Mouse (Mus musculus) midbrain, embryonic 14.5 days (tissue): ENCODE measurements at regions not wholly inside any gene's neighbourhood (a gene's known extent, or its start where the extent isn't known, plus 50 kb on each side); places are given as distances from the start of the nearest gene placed in this dataset.

Experiments
- ATAC-seq: fragments of 200-750 bp; cut with Nextera tagmentation; 2 replicates; pipeline ENCODE4 v1.8.0; 2017; ENCODE audit warnings: moderate number of reproducible peaks, moderate library complexity; ENCODE audit not compliant: low FRiP score, low TSS enrichment
- DNase-seq: peaks from one replicate; pipeline ENCODE4 v3.0.0-alpha.2; 2015
- H3K27ac ChIP-seq: fragments of 300-500 bp; sonication (generic); replicated peaks from 2 replicates; pipeline ENCODE4 v1.5.1; 2014; ENCODE audit warnings: mild to moderate bottlenecking, low read depth, low read length, moderate library complexity
- H3K27me3 ChIP-seq: fragments of 300-500 bp; sonication (generic); 2 replicates; pipeline ENCODE4 v1.6.1; 2014; ENCODE audit warnings: low read length, control low read depth, mixed read lengths; ENCODE audit not compliant: control insufficient read depth, insufficient read depth
- H3K36me3 ChIP-seq: fragments of 300-500 bp; sonication (generic); 2 replicates; pipeline ENCODE4 v1.6.1; 2014; ENCODE audit warnings: low read length, control low read depth; ENCODE audit not compliant: control insufficient read depth, insufficient read depth
- H3K4me1 ChIP-seq: fragments of 300-500 bp; sonication (generic); 2 replicates; pipeline ENCODE4 v1.6.1; 2014; ENCODE audit warnings: mild to moderate bottlenecking, antibody characterized with exemption, low read length, control low read depth; ENCODE audit not compliant: control insufficient read depth, insufficient read depth
- H3K4me2 ChIP-seq: fragments of 300-500 bp; sonication (generic); 2 replicates; pipeline ENCODE4 v1.6.1; 2014; ENCODE audit warnings: mild to moderate bottlenecking, low read length, moderate library complexity
- H3K4me3 ChIP-seq: fragments of 300-500 bp; sonication (generic); replicated peaks from 2 replicates; pipeline ENCODE4 v1.5.1; 2014; ENCODE audit warnings: low read depth, low read length
- H3K9ac ChIP-seq: fragments of 300-500 bp; sonication (generic); replicated peaks from 2 replicates; pipeline ENCODE4 v1.6.1; 2014; ENCODE audit warnings: mild to moderate bottlenecking, low read length, moderate library complexity
- H3K9me3 ChIP-seq: fragments of 300-500 bp; sonication (generic); 2 replicates; pipeline ENCODE4 v1.6.1; 2016; ENCODE audit warnings: low read length, control low read depth, mixed read lengths; ENCODE audit not compliant: control insufficient read depth
- WGBS: fragments of 180-500 bp; shearing (Covaris S2); extraction: QIAGEN DNeasy Blood & Tissue Kit; methylation state at CpG from one replicate; pipeline ENCODE4 v1.1.7; 2014; 5-methylcytosine and 5-hydroxymethylcytosine counted together

GRCm38 (mm10) chr17:62048989-62049388, 832.1 kb downstream of the Efna5 start:
- Histone ChIP-seq H3K36me3 (no peaks in the 10 kb centered on the region), H3K27me3 (no peaks in the 10 kb centered on the region), H3K27ac (no peak overlapping the region), H3K4me2 (no peak overlapping the region), H3K9me3 (no peaks in the 10 kb centered on the region), H3K4me3 (no peak overlapping the region), H3K9ac (no peak overlapping the region), H3K4me1 (no peaks in the 10 kb centered on the region)
- ATAC-seq (no peak), DNase-seq (no peak)
- 73% methylated on average over 3 of the region's 3 CpGs for WGBS

- DNase-seq (no peak), ATAC-seq (no peak)
- no peaks in the 10 kb centered on the region for H3K4me1 ChIP-seq
- no peak overlapping the region for H3K4me2 ChIP-seq
- H3K4me3 ChIP-seq: no peak overlapping the region
- no peaks in the 10 kb centered on the region for H3K36me3 ChIP-seq
- H3K27ac ChIP-seq: no peak overlapping the region
- 73% methylated on average over 1 of the region's 1 CpGs for WGBS
- H3K9ac ChIP-seq: no peak overlapping the region
- H3K27me3 ChIP-seq: no peaks in the 10 kb centered on the region
- H3K9me3 ChIP-seq: no peaks in the 10 kb centered on the region
Measured at GRCm38 (mm10) chr17:62030614-62031013, 850.5 kb downstream of the Efna5 start.
